Mouse (Mus musculus): ENCODE measurements around the gene Tmem191c.

Tmem191c gene

GRCm38 (mm10) chr16:17326064-17326463, 50.2 kb downstream of the Tmem191c start:
- DNase-seq (ENCODE audit: extremely low spot score, low spot score) = no peak

- DNase-seq (ENCODE audit: extremely low spot score, low spot score) = no peak
Observed at GRCm38 (mm10) chr16:17329848-17330570, 54.1 kb downstream of the Tmem191c start.

GRCm38 (mm10) chr16:17331116-17331515, 55.2 kb downstream of the Tmem191c start, which contains the start of gene Serpind1:
Gene Serpind1, plus strand, starts transcription at chr16:17331371.
- no peak for DNase-seq (ENCODE audit: extremely low spot score, low spot score)

- DNase-seq (ENCODE audit: extremely low spot score, low spot score) = no peak
Observed at GRCm38 (mm10) chr16:17331855-17332254, 56.0 kb downstream of the Tmem191c start.
